Comparison of ENCODE assay signal across 10 mouse cellular contexts in the genomic region with DNA sequence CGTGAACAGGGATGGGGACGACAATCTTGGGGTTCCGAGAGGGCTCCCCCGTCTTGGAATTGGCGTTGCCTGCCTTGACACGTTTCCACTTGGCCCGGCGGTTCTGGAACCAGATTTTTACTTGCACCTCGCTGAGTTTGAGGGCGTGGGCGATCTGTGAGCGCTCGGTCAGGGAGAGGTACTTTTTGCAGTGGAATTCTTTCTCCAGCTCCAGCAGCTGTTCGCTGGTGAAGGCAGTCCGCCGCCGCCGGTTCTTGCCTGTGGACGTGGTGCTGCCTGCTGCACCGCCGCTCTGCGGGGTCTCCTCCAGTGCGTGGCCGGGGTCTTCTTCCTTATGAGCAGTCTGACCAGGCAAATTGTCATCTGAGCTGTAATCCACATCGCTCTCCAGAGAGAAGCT. TPM values are rescaled to one million over a fixed set of nuclear protein-coding genes. Genes with fewer than 3 reads are reported as not detected.
DNase-seq lines count a peak whose midpoint lies in the region; ATAC-seq and TF ChIP-seq lines count a peak whose summit lies in the region.
"Had no signal": no experiment of that assay in that cellular context is flagged by ENCODE, and none has a peak within 500 bp of the region (broad histone marks: within the 10 kb centered on the region; RNA-seq: fewer than 3 reads in every experiment).

No protein-coding gene starts in this region.

- no peak for ATAC-seq in lung, embryonic 16.5 days (ENCODE audit: low read depth)
- ATAC-seq in limb, embryonic 14.5 days (ENCODE audit: low FRiP score, low read depth), result no peak
- no peak for ATAC-seq in stomach, embryonic 15.5 days (ENCODE audit: insufficient read depth, low FRiP score, low read depth)
- no peak for ATAC-seq in CD4-positive, CD25-positive, alpha-beta regulatory T cell, adult 4 months

- no peaks in the 10 kb centered on the region for H3K36me3 ChIP-seq in lung, embryonic 16.5 days (ENCODE audit: control insufficient read depth, insufficient read depth, low read length)
- H3K36me3 ChIP-seq in limb, embryonic 14.5 days (ENCODE audit: control insufficient read depth, insufficient read depth, low read length), result no peaks in the 10 kb centered on the region
- H3K36me3 ChIP-seq in stomach, embryonic 15.5 days, result no peaks in the 10 kb centered on the region

- TF ChIP-seq POLR2A in limb, embryonic 14.5 days (IDR thresholded peaks at IDR 0.05; ENCODE audit: borderline replicate concordance, extremely low read depth, insufficient read depth, insufficient read length), result no peak

- peak overlapping the region; percentile 18; the same call in 1 of the 2 replicates for H3K4me2 ChIP-seq in lung, embryonic 16.5 days (ENCODE audit: low read depth, low read length)
- peak overlapping the region; percentile 19; the same call in 1 of the 2 replicates for H3K4me2 ChIP-seq in limb, embryonic 14.5 days (replicated peaks; ENCODE audit: low read depth, low read length, severe bottlenecking)
- peak overlapping the region; percentile 14; the same call in 1 of the 2 replicates for H3K4me2 ChIP-seq in stomach, embryonic 15.5 days

- peak; percentile 58 for DNase-seq in embryo, embryonic 11 days
- no peak for DNase-seq in embryo, embryonic 10 days (ENCODE audit: low spot score)
- DNase-seq in lung, postnatal 14 days, result no peak
- DNase-seq in limb, embryonic 14.5 days (ENCODE audit: low spot score), result no peak
- DNase-seq in frontal cortex, adult 2 months (ENCODE audit: extremely low spot score in 1 of 2, low spot score in 1 of 2), result no peak
- DNase-seq: cerebellum, adult 2 months; heart, postnatal 4 days had no signal

- no peak overlapping the region for H3K9ac ChIP-seq in lung, embryonic 16.5 days (ENCODE audit: low read length)
- no peak overlapping the region for H3K9ac ChIP-seq in limb, embryonic 14.5 days (ENCODE audit: low read depth, low read length, severe bottlenecking)
- H3K9ac ChIP-seq in stomach, embryonic 15.5 days, result no peak overlapping the region

- H3K9me3 ChIP-seq in lung, embryonic 16.5 days (ENCODE audit: control insufficient read depth, low read length), result no peaks in the 10 kb centered on the region
- no peaks in the 10 kb centered on the region for H3K9me3 ChIP-seq in limb, embryonic 14.5 days (ENCODE audit: control insufficient read depth, low read length)
- no peaks in the 10 kb centered on the region for H3K9me3 ChIP-seq in stomach, embryonic 15.5 days

- H3K4me1 ChIP-seq in lung, embryonic 16.5 days (replicated peaks; ENCODE audit: control insufficient read depth, insufficient read depth, low read length), result peaks cover 27% of the 10 kb centered on the region
- H3K4me1 ChIP-seq in limb, embryonic 14.5 days (ENCODE audit: control insufficient read depth, insufficient read depth, low read length), result peaks cover 22% of the 10 kb centered on the region
- peaks cover 35% of the 10 kb centered on the region for H3K4me1 ChIP-seq in stomach, embryonic 15.5 days

- 9% methylated on average over 25 of the region's 25 CpGs for WGBS in lung, embryonic 16.5 days
- WGBS in limb, embryonic 14.5 days, result 5% methylated on average over 25 of the region's 25 CpGs
- 13% methylated on average over 25 of the region's 25 CpGs for WGBS in stomach, embryonic 15.5 days

- no peak overlapping the region for H3K27ac ChIP-seq in lung, embryonic 16.5 days (ENCODE audit: low read length)
- no peak overlapping the region for H3K27ac ChIP-seq in limb, embryonic 14.5 days (replicated peaks; ENCODE audit: low read depth, low read length)
- no peak overlapping the region for H3K27ac ChIP-seq in stomach, embryonic 15.5 days

- peaks cover 97% of the 10 kb centered on the region for H3K27me3 ChIP-seq in lung, embryonic 16.5 days (ENCODE audit: control insufficient read depth, insufficient read depth, low read depth, low read length)
- H3K27me3 ChIP-seq in limb, embryonic 14.5 days (ENCODE audit: control insufficient read depth, insufficient read depth, low read length), result peaks cover 100% of the 10 kb centered on the region
- peaks cover 96% of the 10 kb centered on the region for H3K27me3 ChIP-seq in stomach, embryonic 15.5 days (replicated peaks)

- H3K4me3 ChIP-seq in lung, embryonic 16.5 days (ENCODE audit: low read length), result peak overlapping the region; percentile 21
- H3K4me3 ChIP-seq in limb, embryonic 14.5 days (replicated peaks; ENCODE audit: low read length), result peak overlapping the region; percentile 19
- peak overlapping the region; percentile 8; the same call in 1 of the 2 replicates for H3K4me3 ChIP-seq in stomach, embryonic 15.5 days (replicated peaks)

RNA-seq across cellular contexts. Expression of gene Gbx2, which starts 2.3 kb away (rescaled TPM):
- polyA plus RNA-seq in lung, embryonic 16.5 days (2015; fragmentation: Nextera tagmentation; extraction: Ambion mirVana), result not detected in 2 replicates
- 0.21 and 0.24 TPM in 2 replicates for polyA plus RNA-seq in limb, embryonic 14.5 days (2012; rRNA removed)
- polyA plus RNA-seq in limb, embryonic 14.5 days (2014; fragmentation: Nextera tagmentation; extraction: Ambion mirVana), result 0.17 and 0.33 TPM in 2 replicates
- polyA plus RNA-seq in stomach, embryonic 15.5 days (2015; fragmentation: Nextera tagmentation; extraction: Ambion mirVana), result 0.28 and 0.31 TPM in 2 replicates
- not detected for polyA plus RNA-seq in CD4-positive, CD25-positive, alpha-beta regulatory T cell, adult 4 months (2017; shearing (Covaris generic))
- polyA plus RNA-seq in frontal cortex, adult 2 months (2012; rRNA removed), result 0.06 TPM in 1 of 2 replicates, not detected in the other
